Mouse (Mus musculus) adrenal gland, adult (tissue): Measurements from ENCODE around the gene Ubac2.

Source experiments
- DNase-seq, 2 experiments: peaks; one replicate each; pipeline ENCODE4 v3.0.0; 2022 to 2023; ENCODE audit warnings: low spot score in 1 of 2; ENCODE audit not compliant: inconsistent age in 2 of 2

Gene Ubac2

DNA sequence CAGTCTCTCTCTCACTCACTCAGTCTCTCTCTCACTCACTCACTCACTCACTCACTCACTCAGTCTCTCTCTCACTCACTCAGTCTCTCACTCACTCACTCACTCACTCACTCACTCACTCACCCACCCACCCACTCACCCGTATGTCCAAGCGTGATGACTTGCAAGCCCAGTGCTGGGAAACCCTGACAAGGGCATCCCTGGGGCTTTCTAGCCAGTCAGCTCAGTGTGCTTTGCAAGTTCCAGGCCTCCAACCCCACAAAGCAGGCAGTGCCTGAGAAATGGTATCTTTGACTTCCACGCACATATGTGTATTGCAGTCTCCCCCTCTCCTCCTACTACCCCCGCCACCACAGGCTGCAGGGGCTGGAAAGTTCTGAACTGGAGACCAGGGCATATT, 43.6 kb downstream of the Ubac2 start:
- DNase-seq: no peak

DNA sequence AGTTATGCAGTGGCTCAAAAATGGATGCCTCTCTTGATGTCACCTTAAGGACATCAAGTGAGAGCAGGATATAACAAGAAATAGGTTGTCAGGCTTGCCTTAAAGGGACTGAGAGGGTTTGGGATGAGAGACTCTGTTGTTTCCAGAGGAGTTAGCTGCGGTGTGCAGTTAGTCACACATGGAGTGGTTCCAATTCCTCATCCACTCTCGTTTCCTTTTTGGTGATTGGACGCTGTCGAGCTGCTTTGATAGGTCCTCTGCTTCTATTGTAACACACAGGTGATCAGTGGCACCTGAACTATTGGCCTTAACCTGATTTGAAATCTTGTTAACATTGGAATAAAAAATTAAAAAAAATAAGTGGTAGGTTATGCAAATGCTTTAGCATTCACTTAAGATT, 44.3 kb downstream of the Ubac2 start:
- no peak for DNase-seq

DNA sequence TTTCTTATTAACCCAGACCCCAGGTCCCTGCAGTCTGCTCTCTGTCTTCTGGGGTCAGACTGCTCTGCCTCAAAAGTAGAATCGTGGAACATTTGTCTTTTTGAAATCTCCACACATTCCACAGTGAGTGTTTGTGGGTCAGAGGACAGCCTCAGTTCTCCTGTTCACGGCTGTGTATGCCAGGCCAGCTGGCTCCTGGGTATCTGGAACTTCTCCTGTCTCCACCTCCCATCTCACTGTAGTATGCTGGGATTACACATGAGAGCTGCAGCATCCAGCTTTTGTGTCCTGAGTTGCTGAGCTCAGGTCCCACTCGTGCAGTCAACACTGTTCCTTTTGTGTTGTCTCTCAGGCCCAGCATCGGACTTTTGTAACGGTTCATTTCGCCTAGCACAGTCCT, 46.5 kb downstream of the Ubac2 start:
- DNase-seq: no peak

DNA sequence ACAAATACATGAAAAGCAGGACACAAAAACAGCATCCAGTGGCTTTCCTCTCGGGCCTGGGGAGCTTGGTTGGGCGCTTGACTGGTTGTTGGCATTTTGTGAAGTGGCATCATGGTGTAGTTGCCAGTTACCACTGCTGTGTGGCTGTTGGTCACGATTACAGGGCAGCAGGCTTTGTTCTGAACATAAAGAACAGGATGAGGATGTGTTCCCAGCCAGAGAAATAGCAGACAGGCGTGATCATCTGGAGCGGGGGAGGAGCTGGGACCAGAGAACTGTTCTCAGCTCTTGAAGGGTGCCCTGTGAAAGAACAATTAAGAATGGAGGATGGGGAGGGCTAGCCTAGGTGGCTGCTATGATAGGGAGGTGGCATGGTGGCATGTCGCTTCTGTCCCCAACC, 48.5 kb downstream of the Ubac2 start:
- no peak for DNase-seq

DNA sequence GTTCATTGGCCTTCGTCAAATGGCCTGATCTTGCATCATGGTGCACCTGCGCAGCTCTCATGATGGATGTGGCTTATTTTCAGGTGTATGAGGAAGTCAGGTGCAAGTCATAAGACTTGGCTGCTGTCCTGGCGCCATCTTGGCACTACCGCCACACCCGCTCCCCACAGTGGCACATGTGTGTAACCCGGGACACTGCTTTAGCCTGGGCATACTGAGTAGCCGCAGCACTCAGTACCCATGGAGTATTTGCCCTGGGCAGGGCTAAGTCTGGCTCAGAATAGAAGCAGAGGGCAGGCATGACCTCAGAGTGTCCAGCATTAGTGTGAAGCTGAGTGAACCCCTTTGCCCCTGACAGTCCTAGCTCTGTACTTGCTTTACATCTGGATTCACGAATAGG, 49.0 kb downstream of the Ubac2 start:
- no peak for DNase-seq

DNA sequence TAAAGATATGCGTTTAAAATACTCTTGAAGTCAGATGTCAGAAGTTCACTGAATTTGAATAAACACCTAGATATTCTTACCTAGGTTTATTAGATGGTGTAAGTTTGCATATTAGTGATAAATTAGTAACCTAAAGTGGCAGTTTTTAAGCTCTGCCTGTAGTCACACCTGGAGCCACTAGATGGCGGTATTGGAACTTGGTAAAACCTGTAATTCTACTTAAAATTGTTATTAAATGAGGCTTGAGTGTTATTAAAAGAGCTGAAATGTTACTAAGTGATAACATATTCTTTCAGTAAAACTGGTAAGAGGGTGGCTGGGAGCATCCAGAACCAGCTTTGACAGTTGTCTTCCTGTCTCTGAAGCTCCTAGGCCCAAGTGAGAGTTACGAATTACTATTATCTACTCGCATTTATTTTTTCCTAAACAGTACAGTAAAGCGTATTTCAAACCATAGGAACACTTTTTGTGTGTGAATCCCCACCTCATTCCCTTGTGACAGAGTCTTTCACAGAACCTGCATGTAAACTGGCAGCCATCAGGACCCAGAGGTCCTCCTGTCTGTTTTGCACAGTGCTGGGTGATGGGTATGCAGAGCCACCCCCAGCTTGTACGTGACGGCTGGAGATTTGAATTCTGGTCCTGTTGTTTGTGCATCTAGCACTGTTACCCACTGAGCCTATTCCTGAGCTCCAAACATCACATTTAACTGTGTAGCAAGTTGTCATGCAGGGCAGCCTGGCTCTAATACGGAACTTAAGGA, 50.1 kb downstream of the Ubac2 start:
- DNase-seq: peak in 1 of 2 experiments; percentile 81

DNA sequence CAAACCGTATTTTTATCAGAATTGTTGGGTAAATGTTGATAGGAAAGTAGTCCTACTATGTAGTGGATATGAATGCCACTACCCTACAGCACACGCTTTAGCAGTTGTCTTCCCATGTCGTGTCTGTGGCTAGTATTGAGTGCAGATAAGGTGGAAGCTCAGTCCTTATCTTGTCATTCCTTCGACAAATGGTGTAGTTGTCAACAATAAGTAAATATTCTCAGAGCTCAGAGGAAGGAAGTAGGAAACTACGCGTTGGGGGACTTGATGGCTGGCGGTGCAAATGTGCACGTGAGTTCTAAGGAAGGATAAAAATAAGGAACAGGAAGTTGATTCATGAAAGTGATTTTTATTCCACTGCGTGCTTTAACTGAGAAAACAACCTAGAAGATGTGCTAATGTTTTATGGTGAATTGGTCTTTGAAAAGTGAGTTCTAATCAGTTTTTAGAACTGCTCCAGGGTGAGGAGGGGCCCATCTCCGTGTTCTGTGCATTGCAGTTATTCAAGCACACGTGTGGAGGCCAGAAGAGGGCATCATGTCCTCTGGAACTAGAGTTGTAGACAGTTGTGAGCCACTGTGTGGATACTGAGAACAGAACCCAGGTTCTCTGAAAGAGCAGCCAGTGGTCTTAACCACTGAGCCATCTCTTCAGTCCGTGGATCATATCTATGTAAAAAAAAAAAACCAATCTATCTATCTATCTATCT, 51.0 kb downstream of the Ubac2 start:
- DNase-seq: no peak

DNA sequence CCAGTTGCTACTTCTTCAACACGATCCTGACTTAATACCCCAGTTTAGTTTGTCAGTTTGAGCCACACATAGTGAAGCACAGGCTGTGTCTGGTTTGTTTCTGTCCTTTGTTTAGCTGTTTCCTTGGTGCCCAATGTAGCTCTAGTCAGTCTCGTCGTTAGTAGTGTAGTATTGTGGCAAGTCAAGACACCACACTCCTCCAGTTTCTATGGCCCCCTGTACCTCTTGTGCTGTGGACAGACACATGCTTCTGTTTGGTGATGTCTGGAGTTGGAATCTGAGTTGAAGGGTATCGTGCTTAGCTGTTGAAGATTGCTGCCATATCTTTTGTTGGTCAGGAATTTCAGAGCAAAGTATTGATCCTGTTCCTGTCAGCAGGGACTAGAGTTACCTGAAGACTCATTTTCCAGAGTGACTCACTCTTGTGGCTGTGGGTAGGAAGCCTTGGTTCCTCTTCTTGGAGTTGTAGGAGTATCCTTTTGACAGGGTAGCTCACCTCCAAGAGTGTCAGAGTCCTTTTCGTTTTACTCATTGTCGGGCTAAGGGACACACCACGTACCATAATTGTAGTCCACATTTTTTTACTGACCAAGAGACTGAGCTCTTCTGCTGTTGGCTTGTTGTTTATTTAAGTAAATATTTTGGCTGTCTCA, 52.4 kb downstream of the Ubac2 start:
- no peak for DNase-seq

DNA sequence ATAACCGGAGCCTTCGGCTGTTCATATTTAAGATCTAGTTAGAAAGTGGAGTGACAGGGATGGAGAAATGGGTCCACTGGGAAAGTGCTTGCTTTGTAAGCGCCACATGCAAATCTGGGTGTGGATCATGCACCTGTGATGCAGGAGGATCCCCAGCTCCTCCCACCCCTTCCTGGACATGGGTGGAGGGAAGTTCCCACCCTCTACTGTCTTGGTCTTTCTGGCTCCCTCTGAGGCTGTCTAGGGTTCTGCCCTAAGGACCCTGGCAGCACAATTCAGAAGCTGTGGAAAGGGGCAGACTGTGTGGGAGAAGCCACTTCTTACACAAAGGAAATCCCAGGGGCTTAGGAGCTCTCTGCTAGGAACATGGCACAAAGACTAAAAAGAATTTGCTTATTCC, 53.2 kb downstream of the Ubac2 start:
- no peak for DNase-seq

DNA sequence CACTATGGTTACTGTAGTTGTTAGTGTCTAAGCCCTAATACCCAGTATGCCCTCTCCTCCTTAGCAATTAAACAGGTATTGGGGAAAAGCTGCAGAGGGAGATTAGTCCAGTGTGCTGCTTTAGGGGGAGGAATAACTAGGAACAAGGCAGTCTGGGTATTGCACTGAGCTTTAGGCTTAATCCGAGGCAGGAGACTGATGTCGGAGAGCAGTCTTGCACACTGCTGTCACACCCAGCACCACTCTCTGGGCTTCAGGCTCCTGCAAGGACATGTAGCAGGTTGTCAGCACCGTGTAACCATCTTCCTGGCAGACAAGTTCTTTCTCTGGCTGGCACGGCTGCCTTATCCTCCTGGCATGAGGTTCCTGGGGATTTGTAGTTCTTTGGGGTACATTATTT, 53.8 kb downstream of the Ubac2 start:
- no peak for DNase-seq

DNA sequence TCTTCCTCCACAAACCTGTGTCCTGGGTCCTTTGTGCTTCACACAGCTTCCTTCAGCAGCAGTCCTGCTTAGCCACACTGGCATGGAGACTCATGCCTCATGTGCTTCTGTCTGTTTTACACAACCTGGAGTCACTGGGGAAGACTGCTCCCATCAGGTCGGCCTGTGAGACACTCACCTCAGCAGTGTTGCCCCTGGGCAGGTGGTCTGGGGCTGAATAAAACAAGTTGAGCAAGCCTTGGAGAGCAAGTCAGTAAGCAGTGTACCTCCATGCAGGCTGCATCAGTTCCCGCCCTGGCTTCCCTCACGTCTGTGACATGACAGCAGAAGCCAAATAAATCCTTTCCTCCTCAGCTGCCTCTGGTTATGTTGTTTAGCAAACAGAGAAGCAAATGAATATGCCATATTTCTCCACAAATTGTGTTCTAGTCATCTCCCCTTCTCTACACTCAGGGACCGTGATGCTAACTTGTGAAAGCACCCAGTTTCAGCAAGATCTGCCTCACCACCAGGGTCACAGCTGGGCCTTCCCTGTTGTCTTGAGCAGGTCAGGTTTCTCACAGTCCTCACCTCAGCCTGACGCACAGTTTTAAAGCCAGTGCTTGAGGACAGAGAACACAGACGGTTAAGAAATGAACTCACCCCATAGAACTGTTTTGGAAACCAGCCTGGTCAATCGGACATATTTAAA, 55.6 kb downstream of the Ubac2 start:
- DNase-seq: no peak

DNA sequence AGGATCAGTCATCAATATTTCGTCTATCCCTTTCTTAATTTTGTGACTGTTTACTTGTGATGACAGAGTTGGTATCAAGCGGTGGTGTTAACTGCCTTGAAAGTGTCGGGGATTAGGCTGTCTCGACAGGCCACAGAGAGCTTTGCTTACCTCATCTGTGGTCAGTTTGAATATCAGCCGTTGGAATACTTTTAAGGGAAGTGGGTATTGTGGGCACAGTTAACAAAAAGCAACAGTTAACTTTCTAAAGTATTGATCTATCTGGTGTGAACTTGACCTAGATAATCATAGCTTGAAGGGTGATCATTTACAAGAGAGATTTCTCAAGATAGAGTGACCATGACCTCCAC, 56.2 kb downstream of the Ubac2 start:
- no peak for DNase-seq

DNA sequence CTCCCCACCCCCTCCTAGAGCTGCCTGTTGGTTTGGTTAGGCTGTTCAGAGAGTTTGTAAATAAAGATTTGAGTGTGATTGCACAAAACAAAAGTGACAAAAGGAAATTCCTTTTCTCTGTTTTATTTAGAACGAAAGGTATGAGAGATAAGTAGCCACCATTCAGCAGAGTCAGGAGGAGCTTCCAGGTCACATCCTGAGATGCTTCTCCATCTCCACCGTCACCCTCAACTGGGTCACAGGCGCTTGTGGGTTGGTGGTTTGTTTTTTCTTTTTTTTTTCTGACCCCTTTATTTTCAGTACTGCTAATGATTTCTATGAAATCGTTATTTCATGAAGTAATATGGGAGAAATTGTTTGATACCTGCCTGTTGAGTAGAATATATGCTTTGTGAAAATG, 57.9 kb downstream of the Ubac2 start:
- no peak for DNase-seq

DNA sequence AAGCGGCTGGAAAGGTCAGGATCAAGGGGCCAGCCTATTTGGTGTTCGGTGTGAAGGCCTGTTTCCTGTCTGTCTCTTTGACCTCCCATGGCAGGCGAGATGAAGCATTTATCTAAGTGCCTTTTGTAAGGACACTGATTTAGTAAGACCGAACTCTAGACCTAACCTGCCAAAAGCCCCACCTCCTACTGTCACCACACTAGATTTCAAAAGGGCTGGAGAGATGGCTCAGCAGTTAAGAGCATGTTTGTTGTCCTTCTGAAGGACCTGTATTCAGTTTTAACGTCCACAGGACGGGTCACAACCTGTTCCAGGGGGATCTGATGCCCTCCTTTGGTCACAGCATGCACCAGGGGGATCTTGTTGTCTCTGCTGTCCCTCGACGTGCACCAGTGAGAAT, 58.4 kb downstream of the Ubac2 start:
- DNase-seq: no peak

DNA sequence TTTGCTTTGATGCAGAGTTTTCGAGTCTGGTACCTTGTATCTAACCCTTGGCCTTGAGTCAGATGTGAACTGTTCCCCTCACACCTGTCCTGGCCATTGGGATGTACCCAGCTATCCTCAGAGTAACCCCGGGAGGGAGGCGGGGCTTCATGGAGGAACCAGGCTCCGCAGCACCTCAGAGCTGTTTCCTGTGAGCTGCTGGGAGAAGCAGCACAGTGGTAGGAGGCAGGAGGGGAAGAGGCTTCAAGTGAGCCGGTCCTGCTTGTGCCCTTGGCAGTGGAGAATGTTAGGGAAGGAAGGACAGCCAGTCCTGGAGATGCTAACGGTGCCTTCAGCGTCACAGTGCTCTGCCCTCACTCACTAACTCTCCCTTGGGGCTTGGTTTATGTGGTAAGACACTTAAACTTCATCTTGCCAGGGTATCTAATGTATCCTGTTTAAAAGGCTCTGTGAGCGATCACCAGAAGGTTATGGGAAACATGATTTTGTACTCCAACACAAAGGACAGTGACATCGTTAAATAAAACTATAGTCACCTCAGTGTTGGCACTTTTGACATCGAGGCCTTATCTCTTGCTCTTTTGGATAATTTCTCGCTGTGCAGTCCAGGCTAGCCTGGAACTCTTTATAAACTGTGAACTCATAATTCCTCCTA, 59.3 kb downstream of the Ubac2 start:
- DNase-seq: peak in 1 of 2 experiments; percentile 20

DNA sequence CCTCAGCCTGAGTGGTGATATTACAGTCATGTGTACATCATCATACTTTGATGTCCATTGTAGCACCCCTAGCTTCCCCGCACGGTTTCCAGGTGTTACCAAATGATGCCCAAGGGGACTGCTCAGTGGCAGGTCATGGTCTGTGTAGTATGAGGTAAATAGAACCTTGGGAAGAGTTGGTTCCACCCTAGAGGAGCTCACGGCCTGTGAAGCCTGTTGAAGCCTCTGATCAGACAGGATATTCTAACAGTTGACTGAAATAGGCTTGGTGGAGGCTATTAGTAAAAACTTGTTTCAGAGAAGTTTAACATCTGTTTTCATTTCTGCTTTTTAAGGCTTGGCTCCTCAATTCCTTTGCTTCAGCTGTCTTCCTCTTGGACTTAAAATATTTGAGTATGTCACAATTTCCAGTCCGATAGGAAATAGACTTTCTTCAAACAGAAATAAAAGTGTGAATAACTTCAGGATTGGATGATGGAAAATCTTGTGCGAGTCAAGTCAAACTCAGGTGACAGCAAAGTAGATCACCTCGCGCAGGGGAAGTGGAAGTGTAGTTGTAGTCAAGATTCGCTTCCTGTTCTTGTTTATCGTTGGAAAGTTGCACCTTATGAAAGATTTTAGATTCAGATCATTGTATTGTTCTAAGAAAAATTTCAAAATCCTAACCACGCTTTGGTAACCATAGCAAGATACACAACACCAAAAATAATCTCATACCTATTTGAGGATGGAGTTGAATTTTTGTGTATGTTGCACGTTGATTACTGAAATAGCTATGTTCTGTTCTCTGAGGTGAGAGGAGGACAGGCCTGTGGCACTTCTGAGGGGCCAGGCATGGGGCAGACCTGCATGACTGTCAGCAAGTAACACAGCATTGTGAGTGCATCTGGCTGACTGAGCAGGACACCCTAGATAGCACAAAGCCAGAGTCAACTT, 60.1 kb downstream of the Ubac2 start:
- DNase-seq: peak in 1 of 2 experiments; percentile 25

DNA sequence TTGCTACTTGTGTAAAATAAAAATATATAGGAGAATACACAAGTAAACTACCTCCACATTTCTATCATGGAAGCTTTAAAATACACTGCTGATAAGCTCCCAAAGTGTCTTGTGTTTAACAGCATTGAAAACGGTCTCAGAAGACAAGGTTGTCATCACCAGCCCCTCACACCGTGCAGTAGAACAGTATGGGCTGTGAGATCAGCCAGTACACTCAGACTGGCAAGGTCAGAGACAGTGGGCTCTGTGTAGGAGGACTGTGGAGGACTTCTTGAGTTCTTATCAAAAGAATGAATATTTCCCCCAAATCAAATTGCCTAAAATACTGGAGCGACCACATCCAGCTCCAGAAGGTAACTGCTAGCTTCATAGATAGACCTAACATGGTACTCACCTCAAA, 61.2 kb downstream of the Ubac2 start:
- DNase-seq: peak in 1 of 2 experiments; percentile 2

DNA sequence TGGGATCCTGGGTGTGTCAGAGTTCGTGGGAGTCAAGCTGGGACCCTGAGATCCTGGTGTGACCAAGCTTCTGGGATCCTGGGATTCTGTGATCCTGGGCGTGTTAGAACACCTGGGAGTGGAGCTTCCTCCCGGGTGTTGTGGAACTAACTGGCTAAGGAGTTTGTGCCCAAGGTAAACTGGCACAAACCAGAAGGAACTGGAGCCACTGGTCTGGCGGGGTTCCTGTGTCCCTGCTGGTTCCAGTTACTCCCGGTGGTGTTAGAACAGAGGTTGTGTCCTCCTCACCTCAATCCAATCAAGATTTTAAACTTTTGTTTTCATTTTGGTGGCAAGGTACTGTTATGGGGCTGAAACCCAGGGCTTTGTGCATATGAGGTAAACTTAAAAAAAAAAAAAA, 67.7 kb downstream of the Ubac2 start:
- DNase-seq: no peak

DNA sequence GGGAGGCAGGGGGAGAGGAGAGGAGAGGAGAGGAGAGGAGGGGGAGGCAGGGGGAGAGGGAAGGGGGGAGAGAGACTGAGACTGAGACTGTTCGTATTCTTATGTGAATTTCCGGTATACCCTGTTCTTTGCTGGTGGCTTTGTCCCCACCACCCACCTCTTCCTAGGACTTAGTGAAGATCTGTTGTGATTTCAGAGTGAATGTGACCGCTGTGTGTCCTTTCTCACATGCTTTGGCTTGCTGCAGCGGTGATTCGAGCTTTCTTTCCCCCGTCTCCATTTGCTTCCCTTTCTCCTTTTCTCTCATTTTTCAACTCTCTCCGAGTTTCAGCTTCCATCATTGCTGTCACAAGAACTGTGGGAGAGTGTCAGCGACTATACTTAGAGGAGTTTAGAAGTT, 68.3 kb downstream of the Ubac2 start:
- no peak for DNase-seq

DNA sequence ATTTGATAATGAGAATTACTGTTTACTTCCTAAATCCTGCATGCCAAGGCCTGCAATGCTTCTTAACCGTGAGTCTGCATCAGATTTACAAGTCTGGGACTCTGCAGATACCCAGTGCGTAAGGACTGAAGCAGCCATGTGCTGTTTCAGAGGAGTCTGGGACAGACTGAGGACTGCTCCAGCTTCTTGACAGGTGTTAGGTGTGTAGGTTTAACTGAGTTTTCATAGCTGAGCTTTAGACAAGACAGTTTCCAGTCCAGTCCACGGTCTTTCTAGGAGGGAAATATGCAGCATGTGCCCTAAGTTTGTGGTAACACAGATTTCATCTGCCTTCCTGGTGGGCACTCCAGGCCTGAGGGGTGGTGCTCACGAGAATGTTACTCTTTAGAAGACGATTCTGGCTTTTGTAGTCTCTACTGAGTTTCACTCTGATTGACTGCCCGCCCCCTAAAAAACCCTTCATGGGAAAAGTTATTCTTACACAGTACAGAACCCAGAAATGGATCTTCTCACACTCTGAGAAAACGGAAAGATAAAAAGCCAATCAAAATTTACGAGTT, 68.9 kb downstream of the Ubac2 start:
- no peak for DNase-seq
